Mouse (Mus musculus) fat pad, adult 2 months (tissue): Measurements from ENCODE around the gene Tgfbr3.
"Not testable (repeated sequence)": the region's sequence is repeated elsewhere in the genome, so short reads cannot be mapped to it uniquely, and the experiment has no call there.

ENCODE experiments used
- DNase-seq: peaks from one replicate; pipeline ENCODE4 v3.0.0-alpha.2; 2011; ENCODE audit warnings: low read depth, low spot score; ENCODE audit errors: extremely low read depth

Tgfbr3 gene

DNA sequence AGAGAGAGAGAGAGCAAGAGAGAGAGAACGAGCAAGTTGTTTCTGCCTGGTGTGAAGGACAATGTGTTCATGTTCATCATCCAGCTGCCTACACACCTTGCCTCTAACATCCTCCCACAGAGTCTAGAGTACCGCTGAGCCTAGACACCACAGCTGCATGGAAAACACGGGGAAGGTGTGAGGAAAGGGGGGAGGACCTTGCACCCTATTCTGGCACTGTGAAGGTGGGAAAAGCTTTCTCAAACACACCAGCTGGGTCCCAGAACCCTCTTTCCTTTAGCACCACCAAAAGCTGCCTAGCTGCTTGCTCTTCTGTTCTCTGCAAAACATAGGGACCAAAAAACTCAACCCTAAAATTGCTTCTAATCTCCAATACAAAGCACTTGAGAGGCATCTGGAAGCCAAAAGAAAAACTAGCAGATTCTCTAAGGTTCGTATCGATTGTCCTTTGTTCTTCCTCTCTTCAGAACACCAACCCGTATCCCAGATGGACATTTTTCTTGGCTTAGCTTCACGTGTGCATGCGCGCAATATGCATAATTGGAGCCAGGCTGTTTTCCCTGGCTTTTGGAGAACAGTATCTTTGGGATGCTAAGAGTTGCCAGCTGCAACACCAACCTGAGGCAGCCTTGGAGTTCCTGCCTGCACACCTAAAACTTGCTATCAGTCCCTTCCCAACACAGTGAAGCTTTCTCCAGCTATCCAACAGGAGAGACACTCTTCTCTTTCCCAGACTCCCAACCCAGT lies 6.7 kb downstream of the Tgfbr3 start:
- no peak for DNase-seq

GRCm38 (mm10) chr5:107279263-107279662 lies 10.2 kb downstream of the Tgfbr3 start:
- no peak for DNase-seq

DNA sequence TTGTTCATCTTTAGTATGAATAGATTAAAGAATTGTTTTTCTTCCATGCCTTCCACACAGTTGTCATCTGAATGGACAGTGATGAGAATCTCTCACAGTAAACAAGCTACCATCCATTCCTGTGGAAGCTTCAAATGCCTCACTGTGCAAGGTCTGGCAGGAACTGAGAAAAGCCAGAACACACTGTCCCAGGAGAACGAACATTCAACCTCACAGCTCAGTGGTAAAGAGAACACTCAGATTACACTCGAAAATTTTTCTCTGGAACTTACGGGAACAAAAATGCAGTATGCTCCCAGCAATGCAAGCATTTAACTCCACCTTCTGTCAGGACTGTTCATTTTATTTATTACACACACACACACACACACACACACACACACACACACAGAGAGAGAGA lies 13.2 kb downstream of the Tgfbr3 start:
- no peak for DNase-seq

- DNase-seq: no peak
These were observed 17.0 kb downstream of the Tgfbr3 start for GRCm38 (mm10) chr5:107272252-107273028.

DNA sequence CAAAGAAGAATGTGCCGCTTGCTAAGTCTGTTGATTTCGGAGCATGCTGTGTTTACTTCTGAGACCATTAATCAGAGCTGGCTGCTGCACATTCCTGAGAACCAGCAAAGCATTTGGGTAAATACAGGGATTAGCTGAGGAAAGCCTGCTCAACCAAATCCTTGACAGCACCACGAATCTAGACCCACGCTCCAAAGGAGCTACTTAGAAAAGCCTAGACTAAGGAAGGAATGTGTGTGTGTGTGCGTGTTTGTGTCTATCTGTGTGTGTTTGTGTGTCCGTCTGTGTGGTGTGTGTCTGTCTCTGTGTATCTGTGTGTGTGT lies 20.5 kb downstream of the Tgfbr3 start:
- no peak for DNase-seq

GRCm38 (mm10) chr5:107268121-107269005 lies 21.1 kb downstream of the Tgfbr3 start:
- peak; percentile 90 for DNase-seq

DNA sequence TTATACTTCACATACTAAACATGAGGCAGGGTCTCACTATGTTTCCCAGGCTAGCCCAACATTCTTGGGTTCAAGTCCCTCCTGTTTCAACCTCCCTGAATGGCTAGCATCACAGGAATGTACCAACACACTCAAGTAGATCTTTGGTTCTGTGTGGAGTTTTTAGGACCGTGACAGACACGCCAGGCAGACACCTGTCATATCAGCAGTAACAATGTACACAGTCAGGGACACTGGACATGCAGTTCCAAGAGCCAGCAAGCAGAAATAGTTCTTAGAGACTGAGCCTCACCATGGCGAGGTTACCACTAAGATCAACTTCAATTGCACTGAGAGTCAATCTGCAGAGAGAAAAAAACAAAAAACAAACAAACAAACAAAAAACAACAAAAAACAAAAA lies 22.9 kb downstream of the Tgfbr3 start:
- no peak for DNase-seq

DNA sequence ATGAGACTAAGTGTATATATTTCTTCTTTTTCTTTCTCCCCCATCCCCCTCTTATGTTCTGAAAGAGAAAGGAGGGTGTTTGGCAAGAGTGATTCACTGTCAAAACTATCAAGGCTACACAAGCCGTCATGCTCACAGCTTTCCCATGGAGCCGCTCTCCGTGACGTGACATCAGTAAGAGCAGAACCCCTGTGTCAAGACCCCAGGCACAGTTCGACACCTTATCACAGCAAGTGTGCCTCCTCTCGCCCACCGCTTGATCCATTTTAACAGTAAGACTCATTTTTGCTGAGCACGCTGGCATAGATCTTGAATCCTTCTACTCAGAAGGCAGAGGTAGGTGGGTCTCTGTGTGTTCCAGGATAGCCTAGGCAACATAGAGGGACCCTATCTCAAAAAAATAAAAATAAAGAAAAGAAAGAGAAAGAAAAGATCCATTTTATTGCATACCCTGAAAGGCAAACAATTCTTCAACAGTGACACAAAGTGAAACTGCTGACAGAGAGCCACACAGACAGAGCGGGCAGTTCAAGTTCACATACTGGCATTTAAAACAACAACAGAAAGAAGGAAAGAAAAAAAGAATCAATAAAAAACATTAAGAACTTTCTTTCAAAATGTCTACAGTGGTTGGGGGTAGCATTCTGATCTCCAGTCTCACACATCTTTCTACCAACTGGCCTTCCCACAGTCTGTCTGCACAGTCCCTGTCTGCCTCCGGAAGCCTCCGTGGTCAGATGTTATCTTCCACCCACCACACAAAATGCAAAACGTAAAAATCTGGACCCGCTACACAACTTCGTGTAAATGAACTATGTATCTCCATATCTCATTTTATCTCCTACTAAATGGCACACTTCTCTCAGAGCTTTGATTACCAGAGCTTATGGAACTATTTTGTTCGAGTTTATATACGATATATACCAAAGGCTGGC lies 24.7 kb downstream of the Tgfbr3 start:
- DNase-seq: no peak

GRCm38 (mm10) chr5:107263836-107264235 lies 25.6 kb downstream of the Tgfbr3 start:
- no peak for DNase-seq

DNA sequence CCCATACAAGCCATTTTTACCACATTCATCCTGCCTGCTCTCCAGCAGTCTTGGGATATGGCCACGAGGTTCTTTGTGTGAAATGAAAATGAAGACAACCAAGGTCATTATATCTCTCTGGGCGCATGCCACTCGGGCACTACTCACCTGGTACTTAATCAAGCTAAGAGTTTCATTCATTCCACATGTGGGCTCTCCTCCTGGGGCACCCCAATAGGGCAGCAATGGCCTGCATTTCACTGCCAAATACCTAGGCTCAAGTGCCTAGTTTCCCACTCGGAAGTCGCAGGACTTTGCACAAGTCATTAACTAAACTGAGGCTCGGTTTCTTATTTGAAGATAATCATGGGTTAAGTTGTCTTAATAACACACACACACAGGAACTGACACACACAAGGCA lies 27.5 kb downstream of the Tgfbr3 start:
- no peak for DNase-seq

DNA sequence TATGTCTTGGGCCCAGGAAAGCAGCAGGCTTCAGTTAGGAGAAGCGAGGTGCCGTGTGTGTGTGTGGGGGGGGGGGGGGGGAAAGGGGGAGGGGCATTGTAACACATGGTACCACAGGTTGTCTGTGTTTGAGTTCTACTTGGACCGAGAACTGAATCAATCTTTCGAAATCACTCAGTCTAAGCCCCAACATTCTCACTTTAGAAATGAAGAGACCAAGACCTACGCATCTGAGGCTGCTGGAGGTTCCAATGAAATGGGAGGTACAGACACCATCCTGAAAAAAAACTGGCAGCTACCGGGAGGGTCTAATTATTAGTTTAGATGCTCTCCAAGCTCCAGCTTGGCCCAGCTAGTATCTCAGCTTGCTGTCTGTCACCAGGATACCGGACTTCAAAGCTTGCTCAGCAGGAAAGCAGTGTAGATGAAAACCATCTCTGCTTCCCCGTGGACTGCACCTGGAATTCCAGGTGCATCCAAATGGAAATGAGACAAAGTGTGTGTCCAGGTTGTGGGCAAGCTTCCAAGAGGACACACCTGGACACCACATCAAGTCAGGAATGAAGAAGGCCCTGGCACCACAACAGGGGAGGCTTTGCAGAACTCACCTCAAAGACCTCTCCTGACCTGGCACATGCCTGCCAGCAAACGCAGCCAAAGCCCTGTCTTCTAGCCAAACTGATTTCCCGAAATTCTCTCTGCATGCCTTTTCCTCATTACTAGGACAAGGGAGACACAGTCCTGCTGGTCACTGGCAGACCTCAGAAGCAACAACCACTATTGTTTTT lies 28.5 kb downstream of the Tgfbr3 start:
- DNase-seq: no peak

DNA sequence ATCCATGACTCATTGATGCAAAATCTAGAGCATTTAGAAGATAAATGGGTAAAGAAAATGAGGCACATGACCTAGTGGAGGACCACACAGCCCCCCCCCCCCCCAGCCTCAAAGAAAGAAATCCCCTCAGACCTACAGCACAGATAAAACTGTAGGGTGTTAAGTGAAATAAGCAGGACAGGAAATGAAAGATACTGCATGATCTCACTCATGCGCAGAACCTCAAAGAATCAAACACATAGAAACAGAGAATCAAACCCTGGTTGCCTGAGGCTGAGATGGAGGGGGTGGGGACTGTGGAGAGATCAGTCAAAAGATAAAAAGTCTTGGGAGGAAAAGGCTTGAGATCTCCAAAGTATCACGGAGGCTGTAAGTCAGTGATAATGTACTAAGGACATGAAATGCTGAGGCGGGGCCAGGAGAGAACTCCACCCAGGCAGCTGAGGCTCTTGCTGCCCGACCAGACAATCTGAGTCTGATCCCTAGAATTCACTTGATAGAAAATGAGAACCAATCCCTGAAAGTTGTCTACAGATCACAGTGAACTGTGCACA lies 29.9 kb downstream of the Tgfbr3 start:
- DNase-seq: no peak

- DNase-seq: no peak
These were observed 36.0 kb downstream of the Tgfbr3 start for GRCm38 (mm10) chr5:107253395-107253794.

DNA sequence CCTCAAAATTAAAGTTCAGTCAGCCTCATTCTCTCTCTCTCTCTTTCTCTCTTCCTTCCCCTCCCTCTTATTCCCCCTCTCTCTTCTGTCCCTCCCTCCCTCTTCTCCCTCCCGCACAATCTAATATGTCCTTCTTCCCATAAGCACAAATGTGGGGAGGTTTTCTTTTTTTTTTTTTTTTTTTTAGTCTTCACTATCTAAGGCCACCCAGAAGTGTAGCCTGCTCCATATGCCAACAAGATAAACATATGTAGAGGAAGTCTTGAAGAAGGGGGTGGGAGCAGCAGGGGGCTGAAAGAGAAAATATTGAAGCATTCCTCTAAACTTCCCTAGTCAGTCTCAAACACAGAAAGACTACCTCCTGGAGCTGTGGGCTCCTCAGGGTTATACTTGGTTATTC lies 37.0 kb downstream of the Tgfbr3 start:
- DNase-seq: no peak

- no peak for DNase-seq
These were observed 37.6 kb downstream of the Tgfbr3 start for GRCm38 (mm10) chr5:107251751-107252305.

DNA sequence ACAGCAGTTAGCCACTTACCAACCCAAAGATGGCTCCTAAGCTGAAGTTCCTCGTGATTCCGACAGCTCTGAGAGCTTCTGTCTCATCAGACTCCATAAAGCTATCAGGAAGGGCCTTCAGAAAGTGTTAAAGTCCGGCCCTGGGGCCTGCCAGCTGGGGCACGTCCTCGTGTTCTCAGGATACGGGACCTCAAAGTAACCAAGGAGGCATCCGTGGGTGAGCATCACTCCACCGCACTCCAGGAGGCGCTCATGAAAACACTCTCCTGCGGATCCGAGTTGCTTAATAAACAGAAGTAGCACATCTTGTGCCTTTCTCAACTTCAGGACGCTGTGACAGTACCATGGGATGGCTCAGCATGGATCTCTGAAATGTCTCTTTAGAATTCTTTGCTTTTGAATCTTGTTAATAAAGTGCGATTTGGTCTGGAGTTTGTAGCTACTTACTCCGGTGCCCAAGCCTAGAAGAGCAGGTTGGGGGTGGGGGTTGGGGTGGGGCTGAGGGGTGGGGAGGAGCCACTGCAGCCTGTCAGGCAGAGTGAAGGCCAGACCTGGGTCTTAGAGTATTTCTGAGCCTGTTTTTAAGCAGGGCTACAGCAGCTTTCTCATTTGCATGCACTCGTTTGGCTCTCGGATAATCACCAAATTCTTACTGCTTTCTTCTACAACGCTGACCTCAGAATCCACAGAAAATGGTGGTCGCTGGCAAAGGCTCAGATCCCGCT lies 38.7 kb downstream of the Tgfbr3 start:
- no peak for DNase-seq

DNA sequence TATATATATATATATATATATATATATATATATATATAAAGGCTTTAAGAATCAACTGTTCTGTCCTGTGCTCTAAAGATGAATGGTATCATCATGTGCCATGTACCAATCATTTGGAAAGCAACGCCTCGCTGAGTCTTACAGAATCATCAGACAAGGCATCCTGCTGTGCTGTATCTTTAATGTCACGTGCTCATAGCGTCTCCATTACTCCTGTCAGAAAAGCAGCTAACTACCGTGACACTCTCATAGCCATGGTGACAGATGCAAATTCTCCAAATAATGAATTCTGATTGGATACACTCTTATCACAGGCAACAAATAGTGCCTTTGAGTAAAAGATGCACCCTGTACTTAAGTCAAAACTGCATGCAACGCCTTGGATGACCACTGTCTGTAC lies 40.7 kb downstream of the Tgfbr3 start:
- no peak for DNase-seq

GRCm38 (mm10) chr5:107248302-107248701 lies 41.1 kb downstream of the Tgfbr3 start:
- DNase-seq: not testable (repeated sequence)
